Mouse (Mus musculus) midbrain, postnatal 0 days (tissue): Measurements from ENCODE around the gene Ap1s3. TPM values are rescaled to one million over a fixed set of nuclear protein-coding genes. Genes with fewer than 3 reads are reported as not detected.

Source experiments
- ATAC-seq: fragments of 200-750 bp; cut with Nextera tagmentation; 2 replicates; pipeline ENCODE4 v1.8.0; 2017; ENCODE audit warnings: moderate number of reproducible peaks, mild to moderate bottlenecking, moderate TSS enrichment, moderate library complexity; ENCODE audit not compliant: low FRiP score
- DNase-seq: peaks from one replicate; pipeline ENCODE4 v3.0.0-alpha.2; 2015; ENCODE audit warnings: low spot score
- H3K27ac ChIP-seq: fragments of 300-500 bp; sonication (generic); 2 replicates; pipeline ENCODE4 v1.5.1; 2014; ENCODE audit warnings: low read depth, mild to moderate bottlenecking, low read length, mixed read lengths
- H3K27me3 ChIP-seq: fragments of 300-500 bp; sonication (generic); 2 replicates; pipeline ENCODE4 v1.6.1; 2014; ENCODE audit warnings: low read length, control low read depth, mixed read lengths; ENCODE audit not compliant: insufficient read depth
- H3K36me3 ChIP-seq: fragments of 300-500 bp; sonication (generic); 2 replicates; pipeline ENCODE4 v1.6.1; 2014; ENCODE audit warnings: low read length, control low read depth, mixed read lengths; ENCODE audit not compliant: insufficient read depth
- H3K4me1 ChIP-seq: fragments of 300-500 bp; sonication (generic); 2 replicates; pipeline ENCODE4 v1.6.1; 2014; ENCODE audit warnings: mild to moderate bottlenecking, control low read depth, antibody characterized with exemption, low read length, mixed read lengths; ENCODE audit not compliant: insufficient read depth
- H3K4me2 ChIP-seq: fragments of 300-500 bp; sonication (generic); 2 replicates; pipeline ENCODE4 v1.6.1; 2014; ENCODE audit warnings: low read depth, mild to moderate bottlenecking, low read length, mixed read lengths; ENCODE audit not compliant: poor library complexity, severe bottlenecking
- H3K4me3 ChIP-seq: fragments of 300-500 bp; sonication (generic); 2 replicates; pipeline ENCODE4 v1.5.1; 2014; ENCODE audit warnings: low read depth, mild to moderate bottlenecking, low read length, moderate library complexity
- H3K9ac ChIP-seq: fragments of 300-500 bp; sonication (generic); replicated peaks from 2 replicates; pipeline ENCODE4 v1.6.1; 2014; ENCODE audit warnings: mild to moderate bottlenecking, low read length, moderate library complexity, mixed read lengths; ENCODE audit not compliant: poor library complexity, severe bottlenecking
- H3K9me3 ChIP-seq: fragments of 300-500 bp; sonication (generic); 2 replicates; pipeline ENCODE4 v1.6.1; 2016; ENCODE audit warnings: low read length, control low read depth
- CTCF ChIP-seq: IDR thresholded peaks from 2 replicates; pipeline ENCODE4 v1.5.1; 2016; ENCODE audit warnings: antibody characterized with exemption, mild to moderate bottlenecking
- WGBS: fragments of 180-500 bp; shearing (Covaris S2); extraction: QIAGEN DNeasy Blood & Tissue Kit; methylation state at CpG from one replicate; pipeline ENCODE4 v1.1.7; 2014; 5-methylcytosine and 5-hydroxymethylcytosine counted together
- polyA plus RNA-seq: library from polyadenylated mRNA; unstranded; fragments of >200 nt; fragmentation: Nextera tagmentation; extraction: Ambion mirVana; gene quantifications from 2 replicates; pipeline ENCODE4 v1.2.1, GENCODE M21; 2015
- total RNA-seq: library from RNA; depleted of rRNA; stranded (reverse); fragments of >200 nt; gene quantifications from 2 replicates; pipeline ENCODE4 v1.2.3, GENCODE M21; 2014

Gene Ap1s3
- total and polyA plus RNA-seq, 2 experiments from 2014 or later: 0.35 to 0.82 TPM

DNA sequence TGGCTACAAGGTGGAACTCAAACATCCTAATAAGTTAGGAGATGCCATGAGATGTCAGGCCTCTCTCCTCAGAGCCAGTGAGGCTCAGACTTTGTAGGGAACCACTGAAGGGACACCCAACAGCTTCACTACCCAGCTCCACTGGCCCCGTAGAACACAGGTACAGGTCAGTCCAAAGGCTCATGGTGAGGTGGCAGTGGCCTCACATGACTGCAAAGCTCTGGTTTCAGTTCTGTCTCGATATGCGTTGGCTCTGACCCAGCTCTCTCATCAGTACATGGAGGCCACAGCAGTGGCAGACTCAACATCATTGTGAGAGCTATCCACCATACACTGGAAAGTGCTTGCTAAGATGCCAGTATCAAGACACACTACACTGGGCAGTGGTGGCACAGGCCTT, 9.0 kb upstream of the Ap1s3 start:
- WGBS: 91% methylated on average over 3 of the region's 3 CpGs
- no peak for TF ChIP-seq CTCF
- H3K4me2 ChIP-seq: no peak overlapping the region

DNA sequence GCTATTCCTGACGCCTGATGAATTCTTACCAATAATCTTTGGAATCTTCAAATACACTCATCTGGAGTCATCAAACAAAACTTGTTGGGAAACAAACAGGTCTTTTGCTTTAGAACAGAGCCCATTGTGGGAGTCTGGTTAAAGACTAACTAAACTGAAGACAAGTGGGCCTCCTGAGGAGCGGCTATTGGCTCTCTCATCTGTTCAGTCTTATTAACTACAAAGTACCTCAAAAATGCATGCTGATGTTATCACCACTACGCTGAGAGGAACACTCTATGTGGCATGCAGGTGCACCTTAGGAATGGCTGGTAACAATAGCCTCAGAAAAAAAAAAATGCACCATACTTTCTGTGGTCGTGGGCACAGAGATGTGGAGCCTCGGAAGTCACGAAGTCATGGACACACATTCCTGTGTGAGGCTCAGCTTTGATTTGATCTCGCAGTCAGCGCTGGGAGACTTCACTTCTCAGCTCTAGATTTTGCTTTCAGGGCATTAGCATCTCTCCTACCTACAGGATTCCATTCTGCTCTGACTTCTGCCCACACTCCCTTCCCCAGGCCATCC, 6.4 kb upstream of the Ap1s3 start:
- H3K4me3 ChIP-seq: no peak overlapping the region
- no peak for ATAC-seq
- H3K27ac ChIP-seq: no peak overlapping the region
- no peaks in the 10 kb centered on the region for H3K36me3 ChIP-seq
- no peak for DNase-seq
- TF ChIP-seq CTCF: no peak
- H3K9ac ChIP-seq: no peak overlapping the region
- no peaks in the 10 kb centered on the region for H3K9me3 ChIP-seq
- H3K4me1 ChIP-seq: no peaks in the 10 kb centered on the region
- H3K4me2 ChIP-seq: no peak overlapping the region
- WGBS: 84% methylated on average over 8 of the region's 8 CpGs
- no peaks in the 10 kb centered on the region for H3K27me3 ChIP-seq

More for the DNA sequence above, 9.0 kb upstream of the Ap1s3 start:
- ATAC-seq: no peak
- H3K4me3 ChIP-seq: no peak overlapping the region
- no peaks in the 10 kb centered on the region for H3K4me1 ChIP-seq
- no peak overlapping the region for H3K27ac ChIP-seq
- no peaks in the 10 kb centered on the region for H3K36me3 ChIP-seq
- H3K9ac ChIP-seq: no peak overlapping the region
- DNase-seq: no peak
- no peaks in the 10 kb centered on the region for H3K9me3 ChIP-seq
- H3K27me3 ChIP-seq: no peaks in the 10 kb centered on the region

DNA sequence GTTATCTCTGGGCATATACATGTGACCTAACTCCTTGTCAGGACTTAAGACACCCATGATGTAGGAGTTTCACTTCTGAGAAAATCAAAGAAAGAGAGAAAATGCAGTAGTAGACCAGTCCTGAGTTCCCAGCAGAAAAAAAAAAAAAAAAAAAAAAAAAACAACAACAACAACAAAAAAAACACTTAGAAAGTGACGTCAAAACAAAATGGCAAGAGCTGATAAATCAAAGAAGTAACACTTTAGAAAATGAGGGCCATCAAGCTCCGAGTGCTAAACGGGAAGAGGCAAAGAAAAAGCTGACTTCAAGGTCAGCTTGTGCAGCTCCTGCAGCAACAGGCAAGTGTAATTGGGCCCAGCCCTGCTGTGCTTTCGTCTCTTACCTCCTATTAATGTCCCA, 3.9 kb upstream of the Ap1s3 start:
- Histone ChIP-seq H3K4me2 (no peak overlapping the region), H3K36me3 (no peaks in the 10 kb centered on the region), H3K27me3 (peaks cover 5% of the 10 kb centered on the region), H3K4me3 (no peak overlapping the region), H3K4me1 (no peaks in the 10 kb centered on the region; the same call in 1 of the 2 replicates), H3K27ac (no peak overlapping the region), H3K9me3 (no peaks in the 10 kb centered on the region), H3K9ac (no peak overlapping the region)
- TF ChIP-seq CTCF: no peak
- DNase-seq (no peak), ATAC-seq (no peak)
- WGBS: 82% methylated on average over 4 of the region's 4 CpGs

DNA sequence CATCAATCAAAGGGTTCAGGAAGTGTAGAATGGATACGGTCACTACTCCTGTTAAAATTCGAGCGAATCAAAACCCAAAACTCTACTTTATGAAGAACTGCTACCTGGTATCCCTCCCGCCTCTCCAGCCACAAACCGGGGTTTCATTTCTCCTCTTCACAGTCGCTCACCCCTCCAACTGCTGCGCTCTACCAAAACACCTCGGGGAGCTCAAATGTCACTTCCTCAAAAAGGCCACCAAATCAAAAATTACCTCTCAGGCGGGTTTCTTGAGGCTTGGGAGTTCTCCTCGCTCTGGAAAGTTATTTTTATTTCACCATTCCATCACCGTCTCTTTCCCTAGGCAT, 603 bp downstream of the Ap1s3 start:
- ATAC-seq (no peak), DNase-seq (no peak)
- Histone ChIP-seq H3K9me3 (no peaks in the 10 kb centered on the region), H3K9ac (peak overlapping the region; percentile 63; the same call in 1 of the 2 replicates), H3K36me3 (no peaks in the 10 kb centered on the region), H3K4me3 (peak overlapping the region; percentile 66), H3K4me2 (peak overlapping the region; percentile 99), H3K27ac (no peak overlapping the region), H3K27me3 (peaks cover 10% of the 10 kb centered on the region), H3K4me1 (no peaks in the 10 kb centered on the region; the same call in 1 of the 2 replicates)
- whole genome bisulfite sequencing: 3% methylated on average over 11 of the region's 11 CpGs
- no peak for TF ChIP-seq CTCF

DNA sequence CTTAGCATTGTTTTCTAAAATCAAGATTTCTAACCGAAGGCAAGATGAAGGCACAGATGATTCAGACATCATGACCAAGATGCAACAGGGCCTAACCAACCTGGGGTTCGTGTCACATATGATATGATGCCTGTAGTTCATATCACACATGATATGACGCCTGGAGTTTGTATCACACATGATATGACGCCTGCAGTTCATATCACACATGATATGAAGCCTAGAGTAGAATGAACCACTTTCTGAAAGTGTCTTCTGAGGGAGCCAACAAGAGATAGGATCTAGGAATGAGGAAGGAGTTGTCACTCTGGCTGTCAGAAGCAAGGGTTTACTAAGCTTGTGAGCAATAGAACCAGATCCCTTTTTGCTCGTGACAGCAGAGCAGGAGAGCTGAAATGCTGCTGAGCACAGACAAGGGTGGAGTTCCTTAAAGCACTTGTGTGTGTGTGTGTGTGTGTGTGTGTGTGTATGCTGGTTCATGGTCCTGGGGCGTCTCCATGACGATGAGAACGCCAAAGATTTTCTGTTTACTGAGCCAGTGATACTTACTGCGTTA, 2.3 kb downstream of the Ap1s3 start:
- Histone ChIP-seq H3K27ac (no peak overlapping the region), H3K27me3 (peaks cover 10% of the 10 kb centered on the region), H3K36me3 (no peaks in the 10 kb centered on the region), H3K4me1 (no peaks in the 10 kb centered on the region; the same call in 1 of the 2 replicates), H3K9ac (no peak overlapping the region), H3K4me2 (no peak overlapping the region), H3K4me3 (no peak overlapping the region), H3K9me3 (no peaks in the 10 kb centered on the region)
- TF ChIP-seq CTCF: no peak
- DNase-seq (no peak), ATAC-seq (no peak)
- WGBS: 79% methylated on average over 9 of the region's 9 CpGs

DNA sequence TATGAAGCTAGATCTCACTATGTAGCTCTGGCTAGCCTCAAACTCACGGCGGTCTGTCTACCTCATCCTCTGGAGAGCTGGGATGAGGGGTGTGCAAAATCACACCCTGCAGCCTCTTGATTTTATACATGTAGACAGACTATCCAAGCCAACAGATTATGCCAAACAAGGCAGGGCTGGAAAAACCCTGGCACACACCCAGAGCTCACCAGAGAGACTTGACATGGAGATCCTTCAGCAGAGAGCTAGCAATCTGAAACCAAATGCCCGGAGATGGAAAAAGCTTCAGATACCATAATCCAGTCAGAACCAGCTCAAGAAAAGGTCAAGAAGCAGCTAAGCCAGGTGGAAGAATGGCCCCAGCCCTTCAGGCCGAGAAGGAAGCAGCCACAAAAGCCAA, 6.9 kb downstream of the Ap1s3 start:
- Histone ChIP-seq H3K4me1 (no peaks in the 10 kb centered on the region), H3K27ac (no peak overlapping the region), H3K9me3 (no peaks in the 10 kb centered on the region), H3K27me3 (no peaks in the 10 kb centered on the region), H3K4me2 (no peak overlapping the region), H3K9ac (no peak overlapping the region), H3K36me3 (no peaks in the 10 kb centered on the region), H3K4me3 (no peak overlapping the region)
- TF ChIP-seq CTCF: no peak
- ATAC-seq (no peak), DNase-seq (no peak)
- WGBS: 93% methylated on average over 4 of the region's 4 CpGs
